Mouse (Mus musculus) kidney, adult 2 months (tissue): ENCODE results near the gene Clint1.

ENCODE experiments used
- CTCF ChIP-seq: fragments of 200-500 bp; conservative IDR thresholded peaks from 2 replicates; pipeline ENCODE4 v1.5.1; 2011; ENCODE audit warnings: low read depth, mild to moderate bottlenecking, control low read depth, low read length, moderate library complexity, mixed read lengths; ENCODE audit not compliant: insufficient read depth, insufficient read length
- POLR2A ChIP-seq: fragments of 200-500 bp; IDR thresholded peaks from one replicate; pipeline ENCODE4 v1.6.1; 2011; ENCODE audit warnings: low read depth, low read length, control low read depth

- no peak for TF ChIP-seq CTCF
- TF ChIP-seq POLR2A: no peak
These were observed 16.1 kb upstream of the Clint1 start for GRCm38 (mm10) chr11:45835625-45836255.
